Mouse (Mus musculus) CH12.LX (cell line): ENCODE measurements at regions not wholly inside any gene's neighbourhood (a gene's known extent, or its start where the extent isn't known, plus 50 kb on each side); places are given as distances from the start of the nearest gene placed in this dataset.

Experiments used
- DNase-seq: peaks from one replicate; pipeline ENCODE4 v3.0.0-alpha.2; 2013; ENCODE audit errors: extremely low read depth
- H3K27ac ChIP-seq: 2 replicates; pipeline ENCODE4 v1.5.1; 2012; ENCODE audit warnings: low read depth, mild to moderate bottlenecking, control low read depth, moderate library complexity; ENCODE audit not compliant: insufficient read depth
- H3K27me3 ChIP-seq: replicated peaks from 2 replicates; pipeline ENCODE3; 2012; ENCODE audit warnings: inconsistent platforms
- H3K36me3 ChIP-seq, 2 experiments: replicated peaks in 1 of 2; 2 replicates each; pipeline versions ENCODE3 to v1.6.1; 2012; ENCODE audit warnings: inconsistent platforms in 1 of 2, low read length in 1 of 2, mild to moderate bottlenecking in 1 of 2, mixed read lengths in 1 of 2, moderate library complexity in 1 of 2; ENCODE audit not compliant: control insufficient read depth in 1 of 2, insufficient read depth in 1 of 2
- H3K4me1 ChIP-seq, 2 experiments: 2 replicates each; pipeline ENCODE4 v1.6.1; 2012; ENCODE audit warnings: inconsistent platforms in 1 of 2, moderate library complexity in 1 of 2; ENCODE audit not compliant: insufficient read depth in 2 of 2, control insufficient read depth in 1 of 2
- H3K4me2 ChIP-seq: 2 replicates; pipeline ENCODE4 v1.6.1; 2012; ENCODE audit warnings: low read depth, mild to moderate bottlenecking, control low read depth; ENCODE audit not compliant: poor library complexity, insufficient read depth, severe bottlenecking
- H3K4me3 ChIP-seq, 3 experiments: fragments of 150-350 bp in 1 of 3; sonication (generic) in 1 of 3; replicated peaks in 1 of 3; 2 replicates each; pipeline versions ENCODE3 to v1.5.1; 2011 to 2012; ENCODE audit warnings: low read depth in 2 of 3, low read length in 2 of 3, mild to moderate bottlenecking in 2 of 3, moderate library complexity in 2 of 3, control low read depth in 1 of 3, improper control_type of control experiment in 1 of 3, inconsistent platforms in 1 of 3, mixed read lengths in 1 of 3; ENCODE audit not compliant: poor library complexity in 1 of 3
- H3K79me2 ChIP-seq: replicated peaks from 2 replicates; pipeline ENCODE4 v1.6.1; 2012; ENCODE audit warnings: mild to moderate bottlenecking, moderate library complexity; ENCODE audit not compliant: control insufficient read depth, poor library complexity, insufficient read depth, severe bottlenecking; ENCODE audit errors: extremely low read depth
- H3K9ac ChIP-seq: 2 replicates; pipeline ENCODE4 v1.6.1; 2012; ENCODE audit warnings: low read depth, mild to moderate bottlenecking, control low read depth, moderate library complexity; ENCODE audit not compliant: insufficient read depth
- H3K9me3 ChIP-seq: replicated peaks from 2 replicates; pipeline ENCODE3; 2012; ENCODE audit warnings: low read length, inconsistent platforms, mixed read lengths
- CTCF ChIP-seq, 2 experiments: IDR thresholded peaks in 1 of 2; conservative IDR thresholded peaks in 1 of 2; 2 replicates each; pipeline ENCODE4 v1.5.1; 2011 to 2012; ENCODE audit warnings: low read depth in 2 of 2, low read length in 2 of 2, improper control_type of control experiment in 1 of 2, inconsistent platforms in 1 of 2, mild to moderate bottlenecking in 1 of 2, moderate library complexity in 1 of 2
- ELF1 ChIP-seq: IDR thresholded peaks from 2 replicates; pipeline ENCODE4 v1.6.1; 2014; ENCODE audit warnings: low read depth, mild to moderate bottlenecking, inconsistent platforms, low read length, improper control_type of control experiment
- GABPA ChIP-seq: IDR thresholded peaks from 2 replicates; pipeline ENCODE4 v1.6.1; 2012; ENCODE audit warnings: low read depth, low read length, improper control_type of control experiment, inconsistent platforms; ENCODE audit not compliant: insufficient replicate concordance
- IRF4 ChIP-seq: IDR thresholded peaks from 2 replicates; pipeline ENCODE4 v1.6.1; 2014; ENCODE audit warnings: low read depth, mild to moderate bottlenecking, inconsistent platforms, low read length, improper control_type of control experiment
- JUN ChIP-seq: IDR thresholded peaks from 2 replicates; pipeline ENCODE4 v1.6.1; 2011; ENCODE audit warnings: low read depth, mild to moderate bottlenecking, low read length, improper control_type of control experiment, moderate library complexity; ENCODE audit not compliant: insufficient read depth
- RCOR1 ChIP-seq: conservative IDR thresholded peaks from 2 replicates; pipeline ENCODE4 v1.6.1; 2012; ENCODE audit warnings: low read depth, mild to moderate bottlenecking, inconsistent platforms, low read length, improper control_type of control experiment
- TBP ChIP-seq: conservative IDR thresholded peaks from 2 replicates; pipeline ENCODE4 v1.6.1; 2011; ENCODE audit warnings: low read depth, low read length, improper control_type of control experiment
- UBTF ChIP-seq: IDR thresholded peaks from 2 replicates; pipeline ENCODE4 v1.6.1; 2012; ENCODE audit warnings: low read depth, mild to moderate bottlenecking, inconsistent platforms, low read length, improper control_type of control experiment, moderate library complexity
- ZC3H11A ChIP-seq: IDR thresholded peaks from 2 replicates; pipeline ENCODE4 v1.6.1; 2012; ENCODE audit warnings: low read depth, mild to moderate bottlenecking, inconsistent platforms, low read length, improper control_type of control experiment
- ZKSCAN1 ChIP-seq: IDR thresholded peaks from 2 replicates; pipeline ENCODE4 v1.6.1; 2012; ENCODE audit warnings: low read depth, inconsistent platforms, low read length, improper control_type of control experiment, borderline replicate concordance
- dilution Hi-C: fragments of 300-500 bp; cut with MboI; formaldehyde crosslinking; loops from 2 replicates; pipeline ENCODE4 v1.14.3; 2020; ENCODE audit warnings: low sequenced_read_pairs; ENCODE audit not compliant: extremely low pct_unique_long_range_greater_than_20kb, extremely low pct_ligation_motif_present
- in situ Hi-C: fragments of 300-500 bp; cut with MboI; formaldehyde crosslinking; loops from 3 replicates; pipeline ENCODE4 v1.14.3; 2019; ENCODE audit warnings: low sequenced_read_pairs, low pct_ligation_motif_present, low pct_unique_long_range_greater_than_20kb, mixed read lengths

GRCm38 (mm10) chr5:100217178-100218035, 57.8 kb upstream of the Tmem150c start:
- no peak for TF ChIP-seq ZC3H11A
- TF ChIP-seq, all 38 proteins: peak for 0
- dilution Hi-C loops (no loop called here), in situ Hi-C loops (no loop called here)
- no peak overlapping the region for H3K27ac ChIP-seq
- H3K9ac ChIP-seq, result no peak overlapping the region
- no peak overlapping the region for H3K4me2 ChIP-seq
- H3K4me3 ChIP-seq, result no peak overlapping the region
- no peaks in the 10 kb centered on the region for H3K9me3 ChIP-seq
- H3K36me3 ChIP-seq, result no peaks in the 10 kb centered on the region
- H3K79me2 ChIP-seq, result no peaks in the 10 kb centered on the region
- 0 out of 4 replicates have a peak, but pooled peaks cover 0 to 2% of the 10 kb centered on the region in 2 experiments for H3K4me1 ChIP-seq
- no peak for DNase-seq
- H3K27me3 ChIP-seq, result no peaks in the 10 kb centered on the region

DNA sequence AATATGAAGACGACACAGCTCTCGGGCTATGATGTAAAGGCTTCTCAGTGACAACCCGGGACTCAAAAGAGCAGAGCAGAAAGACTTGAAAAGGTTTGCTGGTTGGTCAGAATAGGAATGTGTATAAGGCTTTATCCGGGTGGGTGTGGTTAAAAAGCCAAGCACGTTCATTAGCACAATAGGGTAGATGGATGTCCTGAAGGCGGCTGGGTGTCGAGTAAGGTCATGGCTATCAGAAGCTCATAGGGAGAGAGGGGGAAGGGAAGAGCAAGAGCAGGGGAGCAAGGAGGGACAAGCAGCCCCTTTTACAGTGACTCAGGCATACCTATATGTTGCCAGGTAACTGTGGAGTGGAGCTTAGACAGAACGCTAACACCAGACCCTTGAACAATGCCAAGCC, 54.3 kb upstream of the Tmem150c start:
- no peak for DNase-seq
- Histone ChIP-seq H3K36me3 (no peaks in the 10 kb centered on the region), H3K4me1 (peaks cover 0 to 18% of the 10 kb centered on the region in 2 experiments; a peak in 2 of 4 replicates), H3K27me3 (no peaks in the 10 kb centered on the region), H3K79me2 (no peaks in the 10 kb centered on the region), H3K4me2 (no peak overlapping the region), H3K9me3 (no peaks in the 10 kb centered on the region), H3K9ac (no peak overlapping the region), H3K27ac (no peak overlapping the region), H3K4me3 (no peak overlapping the region)
- TF ChIP-seq CTCF (conservative IDR thresholded peaks at IDR 0.05 in 1 of 2, IDR thresholded peaks at IDR 0.05 in 1 of 2; ENCODE audit: low read depth in 2 of 2, low read length in 2 of 2), result no peak
- no peak for TF ChIP-seq IRF4
- no peak for TF ChIP-seq ZKSCAN1
- TF ChIP-seq GABPA, result no peak
- TF ChIP-seq JUN, result no peak
- TF ChIP-seq UBTF, result no peak
- no peak for TF ChIP-seq RCOR1
- no peak for TF ChIP-seq ELF1
- in situ Hi-C loops, result no loop called here
- dilution Hi-C loops, result no loop called here

- no peak overlapping the region for H3K27ac ChIP-seq
- H3K4me1 ChIP-seq, result peaks cover 0 to 21% of the 10 kb centered on the region in 2 experiments; a peak in 2 of 4 replicates
- DNase-seq, result no peak
- no peaks in the 10 kb centered on the region for H3K27me3 ChIP-seq
- no peaks in the 10 kb centered on the region for H3K9me3 ChIP-seq
- no peak for TF ChIP-seq TBP
- TF ChIP-seq, all 38 proteins: peak for 0
- dilution Hi-C loops (no loop called here), in situ Hi-C loops (no loop called here)
- H3K36me3 ChIP-seq, result no peaks in the 10 kb centered on the region
- no peak overlapping the region for H3K4me2 ChIP-seq
- no peak overlapping the region for H3K4me3 ChIP-seq
- no peak overlapping the region for H3K9ac ChIP-seq
- H3K79me2 ChIP-seq, result no peaks in the 10 kb centered on the region
Measured at GRCm38 (mm10) chr5:100210708-100211107, 51.1 kb upstream of the Tmem150c start.
